In genomic region chr3:90412312-90413010, GRCm38 (mm10) we compare ENCODE assay signal across 10 mouse cellular contexts. TPM values are rescaled to one million over a fixed set of nuclear protein-coding genes. Genes with fewer than 3 reads are reported as not detected.
DNase-seq lines count a peak whose midpoint lies in the region; ATAC-seq and TF ChIP-seq lines count a peak whose summit lies in the region.
"Had no signal": no experiment of that assay in that cellular context is flagged by ENCODE, and none has a peak within 500 bp of the region (broad histone marks: within the 10 kb centered on the region; RNA-seq: fewer than 3 reads in every experiment).

No protein-coding gene starts in this region.

- TF ChIP-seq CTCF in cerebellum, adult 2 months (IDR thresholded peaks at IDR 0.05; ENCODE audit: borderline replicate concordance, insufficient read depth, low read depth, low read length) = peak; percentile 92
- TF ChIP-seq CTCF in testis, adult 2 months (IDR thresholded peaks at IDR 0.05; ENCODE audit: control insufficient read depth, insufficient read depth, insufficient replicate concordance, low read depth, low read length) = peak; percentile 68; the same call in 1 of the 2 replicates

- peak; percentile 48 to 55 for DNase-seq in urinary bladder, adult 18-20 months (ENCODE audit: low spot score in 2 of 2)
- no peak for DNase-seq in urinary bladder, postnatal 10 days (ENCODE audit: low spot score)
- DNase-seq in cerebellum, adult 2 months = peak; percentile 64 to 68
- peak; percentile 75 for DNase-seq in gastrocnemius, adult 18-20 months (ENCODE audit: low spot score)
- peak; percentile 59 for DNase-seq in limb, embryonic 14.5 days (ENCODE audit: low spot score)

- ATAC-seq in intestine, embryonic 15.5 days = peak; percentile 80; the same call in 1 of the 2 replicates
- peak; percentile 77; the same call in 1 of the 2 replicates for ATAC-seq in limb, embryonic 14.5 days (ENCODE audit: low FRiP score, low read depth)
- peak; percentile 66; the same call in 1 of the 2 replicates for ATAC-seq in neural tube, embryonic 14.5 days (ENCODE audit: low read depth)

- TF ChIP-seq POLR2A in cerebellum, adult 2 months (IDR thresholded peaks at IDR 0.05; ENCODE audit: borderline replicate concordance, insufficient read depth, low read length) = no peak
- no peak for TF ChIP-seq POLR2A in limb, embryonic 14.5 days (IDR thresholded peaks at IDR 0.05; ENCODE audit: borderline replicate concordance, extremely low read depth, insufficient read depth, insufficient read length)
- TF ChIP-seq POLR2A in testis, adult 2 months (IDR thresholded peaks at IDR 0.05; ENCODE audit: control insufficient read depth, low read depth, low read length) = no peak

- no peaks in the 10 kb centered on the region for H3K9me3 ChIP-seq in intestine, embryonic 15.5 days
- no peaks in the 10 kb centered on the region for H3K9me3 ChIP-seq in limb, embryonic 14.5 days (ENCODE audit: control insufficient read depth, low read length)
- no peaks in the 10 kb centered on the region for H3K9me3 ChIP-seq in neural tube, embryonic 14.5 days (ENCODE audit: control insufficient read depth, low read length)
- H3K9me3 ChIP-seq: embryonic facial prominence, embryonic 15.5 days; neural tube, embryonic 13.5 days had no signal

- H3K27me3 ChIP-seq in cerebellum, adult 2 months (ENCODE audit: control insufficient read depth, insufficient read depth, low read length) = no peaks in the 10 kb centered on the region
- no peaks in the 10 kb centered on the region for H3K27me3 ChIP-seq in intestine, embryonic 15.5 days (replicated peaks)
- no peaks in the 10 kb centered on the region for H3K27me3 ChIP-seq in limb, embryonic 14.5 days (ENCODE audit: control insufficient read depth, insufficient read depth, low read length)
- no peaks in the 10 kb centered on the region for H3K27me3 ChIP-seq in neural tube, embryonic 14.5 days (ENCODE audit: control insufficient read depth, insufficient read depth, low read length)
- H3K27me3 ChIP-seq in testis, adult 2 months (ENCODE audit: control insufficient read depth, insufficient read depth, low read length) = no peaks in the 10 kb centered on the region
- H3K27me3 ChIP-seq: embryonic facial prominence, embryonic 15.5 days; neural tube, embryonic 13.5 days had no signal

- H3K36me3 ChIP-seq in intestine, embryonic 15.5 days = peaks cover 22% of the 10 kb centered on the region
- peaks cover 85% of the 10 kb centered on the region for H3K36me3 ChIP-seq in limb, embryonic 14.5 days (ENCODE audit: control insufficient read depth, insufficient read depth, low read length)
- H3K36me3 ChIP-seq in neural tube, embryonic 14.5 days (ENCODE audit: control insufficient read depth, insufficient read depth, low read length) = peaks cover 63% of the 10 kb centered on the region
- H3K36me3 ChIP-seq in testis, adult 2 months (ENCODE audit: control insufficient read depth, insufficient read depth, low read length) = peaks cover 3% of the 10 kb centered on the region

- 46% methylated on average over 5 of the region's 5 CpGs for WGBS in cerebellum, adult 2 months
- WGBS in intestine, embryonic 15.5 days = 46% methylated on average over 5 of the region's 5 CpGs
- 45% methylated on average over 5 of the region's 5 CpGs for WGBS in limb, embryonic 14.5 days
- 45% methylated on average over 5 of the region's 5 CpGs for WGBS in neural tube, embryonic 14.5 days

- no peaks in the 10 kb centered on the region for H3K4me1 ChIP-seq in cerebellum, adult 2 months (ENCODE audit: control insufficient read depth, insufficient read depth, low read length)
- H3K4me1 ChIP-seq in intestine, embryonic 15.5 days (replicated peaks) = no peaks in the 10 kb centered on the region
- H3K4me1 ChIP-seq in limb, embryonic 14.5 days (ENCODE audit: control insufficient read depth, insufficient read depth, low read length) = no peaks in the 10 kb centered on the region
- H3K4me1 ChIP-seq in neural tube, embryonic 14.5 days (ENCODE audit: control insufficient read depth, insufficient read depth, low read length) = no peaks in the 10 kb centered on the region
- H3K4me1 ChIP-seq in testis, adult 2 months (ENCODE audit: control insufficient read depth, insufficient read depth, low read length) = no peaks in the 10 kb centered on the region
- H3K4me1 ChIP-seq: embryonic facial prominence, embryonic 15.5 days; neural tube, embryonic 13.5 days had no signal

- no peak overlapping the region for H3K4me3 ChIP-seq in cerebellum, adult 2 months (replicated peaks; ENCODE audit: insufficient read depth, low read depth, low read length)
- no peak overlapping the region for H3K4me3 ChIP-seq in intestine, embryonic 15.5 days (replicated peaks)
- H3K4me3 ChIP-seq in limb, embryonic 14.5 days (replicated peaks; ENCODE audit: low read length) = no peak overlapping the region
- H3K4me3 ChIP-seq in neural tube, embryonic 14.5 days (ENCODE audit: low read depth, low read length) = no peak overlapping the region
- no peak overlapping the region for H3K4me3 ChIP-seq in testis, adult 2 months (ENCODE audit: control insufficient read depth, low read depth, low read length)
- H3K4me3 ChIP-seq: embryonic facial prominence, embryonic 15.5 days; neural tube, embryonic 13.5 days had no signal

- no peak overlapping the region for H3K9ac ChIP-seq in intestine, embryonic 15.5 days
- H3K9ac ChIP-seq in limb, embryonic 14.5 days (ENCODE audit: low read depth, low read length, severe bottlenecking) = no peak overlapping the region
- no peak overlapping the region for H3K9ac ChIP-seq in neural tube, embryonic 14.5 days (replicated peaks; ENCODE audit: low read depth, low read length)
- H3K9ac ChIP-seq: embryonic facial prominence, embryonic 15.5 days; neural tube, embryonic 13.5 days had no signal

- H3K27ac ChIP-seq in cerebellum, adult 2 months (ENCODE audit: insufficient read depth, low read length) = no peak overlapping the region
- no peak overlapping the region for H3K27ac ChIP-seq in intestine, embryonic 15.5 days
- H3K27ac ChIP-seq in limb, embryonic 14.5 days (replicated peaks; ENCODE audit: low read depth, low read length) = no peak overlapping the region
- no peak overlapping the region for H3K27ac ChIP-seq in neural tube, embryonic 14.5 days (ENCODE audit: low read depth, low read length)
- peak overlapping the region; percentile 62 for H3K27ac ChIP-seq in testis, adult 2 months (ENCODE audit: control insufficient read depth, insufficient read depth, low read depth, low read length)
- H3K27ac ChIP-seq: embryonic facial prominence, embryonic 15.5 days; neural tube, embryonic 13.5 days had no signal

- no peak overlapping the region for H3K4me2 ChIP-seq in intestine, embryonic 15.5 days (replicated peaks)
- no peak overlapping the region for H3K4me2 ChIP-seq in limb, embryonic 14.5 days (replicated peaks; ENCODE audit: low read depth, low read length, severe bottlenecking)
- H3K4me2 ChIP-seq in neural tube, embryonic 14.5 days (ENCODE audit: low read depth, low read length) = no peak overlapping the region
- H3K4me2 ChIP-seq: embryonic facial prominence, embryonic 15.5 days; neural tube, embryonic 13.5 days had no signal

RNA-seq across cellular contexts. Expression of gene Ints3, which starts 21.0 kb away (rescaled TPM):
- 48.5 and 51.4 TPM in 2 replicates for polyA plus RNA-seq in cerebellum, adult 2 months (2012; rRNA removed)
- 10 to 100 TPM; 13.6 to 16.1 TPM for total RNA-seq in gastrocnemius, adult 18-20 months (2021)
- 28.6 and 29.8 TPM in 2 replicates for polyA plus RNA-seq in intestine, embryonic 15.5 days (2015; fragmentation: Nextera tagmentation; extraction: Ambion mirVana)
- 52.8 and 55.9 TPM in 2 replicates for polyA plus RNA-seq in limb, embryonic 14.5 days (2012; rRNA removed)
- 26.0 and 32.5 TPM in 2 replicates for polyA plus RNA-seq in limb, embryonic 14.5 days (2014; fragmentation: Nextera tagmentation; extraction: Ambion mirVana)
- 30.1 and 35.2 TPM in 2 replicates for polyA plus RNA-seq in neural tube, embryonic 14.5 days (2014; fragmentation: Nextera tagmentation; extraction: Ambion mirVana)
- polyA plus RNA-seq in testis, adult 2 months (2012; rRNA removed) = 18.3 and 19.1 TPM in 2 replicates

RNA-seq across cellular contexts. Expression of gene Slc27a3, which starts 22.7 kb away (rescaled TPM):
- 6.1 and 7.1 TPM in 2 replicates for polyA plus RNA-seq in cerebellum, adult 2 months (2012; rRNA removed)
- 1 to 10 TPM; 1.0 to 1.1 TPM for total RNA-seq in gastrocnemius, adult 18-20 months (2021)
- polyA plus RNA-seq in intestine, embryonic 15.5 days (2015; fragmentation: Nextera tagmentation; extraction: Ambion mirVana) = 10.6 and 12.4 TPM in 2 replicates
- 64.7 and 92.1 TPM in 2 replicates for polyA plus RNA-seq in limb, embryonic 14.5 days (2012; rRNA removed)
- 30.5 and 34.7 TPM in 2 replicates for polyA plus RNA-seq in limb, embryonic 14.5 days (2014; fragmentation: Nextera tagmentation; extraction: Ambion mirVana)
- polyA plus RNA-seq in neural tube, embryonic 14.5 days (2014; fragmentation: Nextera tagmentation; extraction: Ambion mirVana) = 21.3 and 21.7 TPM in 2 replicates
- polyA plus RNA-seq in testis, adult 2 months (2012; rRNA removed) = 17.9 and 18.9 TPM in 2 replicates

RNA-seq across cellular contexts. Expression of gene Npr1, which starts 53.2 kb away (rescaled TPM):
- polyA plus RNA-seq in cerebellum, adult 2 months (2012; rRNA removed) = 16.1 TPM in 2 replicates
- total RNA-seq in gastrocnemius, adult 18-20 months (2021) = 1 to 10 TPM; 6.0 to 7.1 TPM
- 5.7 and 6.2 TPM in 2 replicates for polyA plus RNA-seq in intestine, embryonic 15.5 days (2015; fragmentation: Nextera tagmentation; extraction: Ambion mirVana)
- 15.5 and 16.0 TPM in 2 replicates for polyA plus RNA-seq in limb, embryonic 14.5 days (2012; rRNA removed)
- 4.8 and 4.9 TPM in 2 replicates for polyA plus RNA-seq in limb, embryonic 14.5 days (2014; fragmentation: Nextera tagmentation; extraction: Ambion mirVana)
- 1.4 and 4.0 TPM in 2 replicates for polyA plus RNA-seq in neural tube, embryonic 14.5 days (2014; fragmentation: Nextera tagmentation; extraction: Ambion mirVana)
- polyA plus RNA-seq in testis, adult 2 months (2012; rRNA removed) = 54.5 and 64.8 TPM in 2 replicates
